Mouse (Mus musculus) heart, embryonic 10.5 days (tissue): ENCODE data around the gene Tnfsf15. TPM values are rescaled to one million over a fixed set of nuclear protein-coding genes. Genes with fewer than 3 reads are reported as not detected.

Experiments used
- DNase-seq: peaks from one replicate; pipeline ENCODE4 v3.0.0-alpha.2; 2017; ENCODE audit warnings: low spot score
- H3K27ac ChIP-seq: fragments of 300-500 bp; sonication (generic); 2 replicates; pipeline ENCODE4 v1.5.1; 2016; ENCODE audit warnings: mild to moderate bottlenecking
- H3K27me3 ChIP-seq: fragments of 300-500 bp; sonication (generic); 2 replicates; pipeline ENCODE4 v1.6.1; 2016; ENCODE audit warnings: mild to moderate bottlenecking; ENCODE audit not compliant: poor library complexity, insufficient read depth, severe bottlenecking
- H3K36me3 ChIP-seq: fragments of 300-500 bp; sonication (generic); 2 replicates; pipeline ENCODE4 v1.6.1; 2016; ENCODE audit warnings: mild to moderate bottlenecking, moderate library complexity
- H3K4me1 ChIP-seq: fragments of 300-500 bp; sonication (generic); 2 replicates; pipeline ENCODE4 v1.6.1; 2016; ENCODE audit warnings: mild to moderate bottlenecking
- H3K4me3 ChIP-seq: fragments of 300-500 bp; sonication (generic); 2 replicates; pipeline ENCODE4 v1.5.1; 2016; ENCODE audit warnings: mild to moderate bottlenecking, moderate library complexity
- H3K9me3 ChIP-seq: fragments of 300-500 bp; sonication (generic); 2 replicates; pipeline ENCODE4 v1.6.1; 2016; ENCODE audit warnings: mild to moderate bottlenecking, moderate library complexity
- WGBS: fragments of 180-500 bp; shearing (Covaris S2); methylation state at CpG from one replicate; pipeline ENCODE4 v1.1.7; 2016; 5-methylcytosine and 5-hydroxymethylcytosine counted together
- polyA plus RNA-seq: library from polyadenylated mRNA; unstranded; fragments of >200 nt; fragmentation: Nextera tagmentation; extraction: Ambion mirVana; gene quantifications from 2 replicates; pipeline ENCODE4 v1.2.1, GENCODE M21; 2016

The Tnfsf15 gene
- polyA plus RNA-seq, 1 experiment from 2014 or later, result 0.19 TPM

- 75% methylated on average over 9 of the region's 9 CpGs for WGBS
- DNase-seq, result no peak
- Histone ChIP-seq H3K9me3 (no peaks in the 10 kb centered on the region), H3K27ac (no peak overlapping the region), H3K4me1 (no peaks in the 10 kb centered on the region; the same call in 1 of the 2 replicates), H3K27me3 (0 out of 2 replicates have a peak, but pooled peaks cover 9% of the 10 kb centered on the region), H3K36me3 (no peaks in the 10 kb centered on the region), H3K4me3 (no peak overlapping the region)
Measured at GRCm38 (mm10) chr4:63738364-63738997, 6.4 kb downstream of the Tnfsf15 start.

GRCm38 (mm10) chr4:63731299-63731698 is 13.6 kb downstream of the Tnfsf15 start:
- Histone ChIP-seq H3K9me3 (no peaks in the 10 kb centered on the region), H3K27ac (no peak overlapping the region), H3K27me3 (no peaks in the 10 kb centered on the region), H3K4me3 (no peak overlapping the region), H3K36me3 (no peaks in the 10 kb centered on the region), H3K4me1 (no peaks in the 10 kb centered on the region)
- WGBS, result 81% methylated on average over 2 of the region's 2 CpGs
- DNase-seq, result no peak

- WGBS, result 66% methylated on average over 4 of the region's 4 CpGs
- H3K4me1 ChIP-seq, result no peaks in the 10 kb centered on the region
- no peak overlapping the region for H3K4me3 ChIP-seq
- 0 out of 2 replicates have a peak, but pooled peaks cover 7% of the 10 kb centered on the region for H3K27me3 ChIP-seq
- H3K36me3 ChIP-seq, result no peaks in the 10 kb centered on the region
- no peaks in the 10 kb centered on the region for H3K9me3 ChIP-seq
- DNase-seq, result no peak
- no peak overlapping the region for H3K27ac ChIP-seq
Measured at GRCm38 (mm10) chr4:63726727-63727126, 18.2 kb downstream of the Tnfsf15 start.

GRCm38 (mm10) chr4:63725981-63726380 is 18.9 kb downstream of the Tnfsf15 start:
- 0 out of 2 replicates have a peak, but pooled peaks cover 7% of the 10 kb centered on the region for H3K27me3 ChIP-seq
- no peaks in the 10 kb centered on the region for H3K9me3 ChIP-seq
- H3K4me1 ChIP-seq, result no peaks in the 10 kb centered on the region
- DNase-seq, result no peak
- 66% methylated on average over 5 of the region's 5 CpGs for WGBS
- no peak overlapping the region for H3K4me3 ChIP-seq
- no peak overlapping the region for H3K27ac ChIP-seq
- H3K36me3 ChIP-seq, result no peaks in the 10 kb centered on the region

- DNase-seq, result no peak
- Histone ChIP-seq H3K27ac (no peak overlapping the region), H3K4me3 (no peak overlapping the region), H3K4me1 (no peaks in the 10 kb centered on the region), H3K9me3 (no peaks in the 10 kb centered on the region), H3K36me3 (no peaks in the 10 kb centered on the region), H3K27me3 (no peaks in the 10 kb centered on the region; the same call in 1 of the 2 replicates)
- 68% methylated on average over 8 of the region's 8 CpGs for WGBS
Measured at GRCm38 (mm10) chr4:63717922-63718643, 26.8 kb downstream of the Tnfsf15 start.

GRCm38 (mm10) chr4:63711886-63712285 is 33.0 kb downstream of the Tnfsf15 start:
- no peaks in the 10 kb centered on the region for H3K4me1 ChIP-seq
- H3K4me3 ChIP-seq, result no peak overlapping the region
- no peaks in the 10 kb centered on the region for H3K9me3 ChIP-seq
- H3K27me3 ChIP-seq, result no peaks in the 10 kb centered on the region
- H3K36me3 ChIP-seq, result no peaks in the 10 kb centered on the region
- 86% methylated on average over 5 of the region's 5 CpGs for WGBS
- H3K27ac ChIP-seq, result no peak overlapping the region
- no peak for DNase-seq

DNA sequence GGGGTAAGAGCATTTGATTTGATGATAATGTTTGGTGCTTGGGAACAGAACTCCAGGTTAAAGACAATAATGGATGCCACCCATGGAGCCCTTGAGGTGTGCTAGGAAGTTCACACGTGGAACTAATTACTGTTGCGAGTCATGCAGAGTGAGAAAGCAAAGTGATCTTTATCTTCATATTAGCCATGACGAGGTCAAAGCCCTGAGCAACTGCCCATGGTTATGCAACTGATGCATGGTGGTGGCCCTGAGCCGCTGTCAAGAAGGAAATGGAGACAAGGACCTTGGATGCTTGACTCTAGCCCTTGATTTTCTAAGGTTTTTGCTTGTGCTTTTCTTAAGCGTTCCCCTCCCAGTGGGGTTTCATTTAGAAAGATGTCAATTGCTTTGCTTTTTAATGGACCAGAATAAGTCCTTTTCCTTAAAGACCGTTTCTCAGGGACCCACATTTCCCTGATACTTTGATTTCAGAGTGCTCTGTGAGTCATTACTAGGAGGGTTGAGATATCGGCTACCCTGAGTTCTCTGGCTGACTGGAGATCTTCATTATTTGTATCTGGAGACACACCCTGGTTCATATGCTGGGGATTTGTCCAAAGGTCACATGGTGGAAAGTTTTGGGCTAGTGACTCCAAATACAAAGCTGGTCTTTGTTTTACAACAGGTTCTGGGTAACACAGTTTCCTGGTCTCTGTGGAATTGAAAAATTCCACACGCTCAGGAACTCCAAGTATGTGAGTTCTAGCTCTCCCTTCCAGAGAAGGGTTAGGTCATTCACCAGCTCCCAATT is 34.3 kb downstream of the Tnfsf15 start:
- no peak overlapping the region for H3K27ac ChIP-seq
- no peaks in the 10 kb centered on the region for H3K9me3 ChIP-seq
- 76% methylated on average over 8 of the region's 8 CpGs for WGBS

GRCm38 (mm10) chr4:63706279-63706971 is 38.5 kb downstream of the Tnfsf15 start:
- 77% methylated on average over 1 of the region's 1 CpGs for WGBS
- H3K27me3 ChIP-seq, result no peaks in the 10 kb centered on the region
- DNase-seq, result no peak
- no peaks in the 10 kb centered on the region for H3K36me3 ChIP-seq
- H3K4me1 ChIP-seq, result no peaks in the 10 kb centered on the region
- H3K9me3 ChIP-seq, result no peaks in the 10 kb centered on the region
- H3K4me3 ChIP-seq, result no peak overlapping the region
- no peak overlapping the region for H3K27ac ChIP-seq

More for the DNA sequence above, 34.3 kb downstream of the Tnfsf15 start:
- H3K27me3 ChIP-seq, result no peaks in the 10 kb centered on the region
- no peaks in the 10 kb centered on the region for H3K4me1 ChIP-seq
- H3K4me3 ChIP-seq, result no peak overlapping the region
- DNase-seq, result no peak
- H3K36me3 ChIP-seq, result no peaks in the 10 kb centered on the region

DNA sequence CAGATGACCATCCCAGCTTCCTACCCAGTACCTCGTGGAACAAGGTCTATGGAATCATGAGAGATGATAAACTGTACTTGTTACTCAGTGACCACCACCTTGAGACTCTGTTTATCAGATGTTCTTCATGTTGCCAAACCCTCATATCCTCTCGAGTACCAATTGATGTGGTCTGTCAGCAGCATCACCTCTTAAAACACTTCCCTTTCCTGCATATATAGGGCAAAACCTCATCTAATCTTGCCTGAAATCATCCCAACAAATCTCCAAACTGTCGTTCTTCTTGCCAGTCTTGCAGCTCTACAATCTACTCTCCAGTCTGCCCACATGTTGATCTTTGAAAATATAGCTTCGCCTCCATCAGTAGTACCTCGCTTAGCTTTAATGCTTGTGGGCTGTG is 40.7 kb downstream of the Tnfsf15 start:
- Histone ChIP-seq H3K9me3 (no peaks in the 10 kb centered on the region), H3K36me3 (no peaks in the 10 kb centered on the region), H3K4me1 (no peaks in the 10 kb centered on the region), H3K27ac (no peak overlapping the region), H3K27me3 (no peaks in the 10 kb centered on the region), H3K4me3 (no peak overlapping the region)
- no peak for DNase-seq
- 72% methylated on average over 5 of the region's 5 CpGs for WGBS

DNA sequence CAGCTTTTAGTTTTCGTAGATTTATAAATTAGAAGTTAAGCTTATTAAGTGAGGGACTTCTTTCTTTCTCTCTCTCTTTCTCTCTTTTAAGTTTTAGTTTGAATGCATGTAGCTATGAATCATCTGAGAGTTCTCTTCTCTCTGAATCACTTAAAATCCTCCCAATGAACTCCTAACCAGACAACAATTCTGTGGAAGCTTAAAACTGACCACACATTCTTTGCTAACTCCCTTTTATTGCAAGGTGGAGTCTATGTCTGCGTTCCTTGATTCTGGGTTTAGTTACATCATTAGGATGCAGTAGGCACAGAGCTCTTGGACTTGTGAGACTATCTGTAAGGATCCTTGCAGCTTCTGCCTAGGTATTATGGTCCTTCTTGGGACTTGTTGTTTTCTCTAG is 41.2 kb downstream of the Tnfsf15 start:
- 80% methylated on average over 2 of the region's 2 CpGs for WGBS
- Histone ChIP-seq H3K9me3 (no peaks in the 10 kb centered on the region), H3K4me3 (no peak overlapping the region), H3K27me3 (no peaks in the 10 kb centered on the region), H3K36me3 (no peaks in the 10 kb centered on the region), H3K27ac (no peak overlapping the region), H3K4me1 (no peaks in the 10 kb centered on the region)
- DNase-seq, result no peak

DNA sequence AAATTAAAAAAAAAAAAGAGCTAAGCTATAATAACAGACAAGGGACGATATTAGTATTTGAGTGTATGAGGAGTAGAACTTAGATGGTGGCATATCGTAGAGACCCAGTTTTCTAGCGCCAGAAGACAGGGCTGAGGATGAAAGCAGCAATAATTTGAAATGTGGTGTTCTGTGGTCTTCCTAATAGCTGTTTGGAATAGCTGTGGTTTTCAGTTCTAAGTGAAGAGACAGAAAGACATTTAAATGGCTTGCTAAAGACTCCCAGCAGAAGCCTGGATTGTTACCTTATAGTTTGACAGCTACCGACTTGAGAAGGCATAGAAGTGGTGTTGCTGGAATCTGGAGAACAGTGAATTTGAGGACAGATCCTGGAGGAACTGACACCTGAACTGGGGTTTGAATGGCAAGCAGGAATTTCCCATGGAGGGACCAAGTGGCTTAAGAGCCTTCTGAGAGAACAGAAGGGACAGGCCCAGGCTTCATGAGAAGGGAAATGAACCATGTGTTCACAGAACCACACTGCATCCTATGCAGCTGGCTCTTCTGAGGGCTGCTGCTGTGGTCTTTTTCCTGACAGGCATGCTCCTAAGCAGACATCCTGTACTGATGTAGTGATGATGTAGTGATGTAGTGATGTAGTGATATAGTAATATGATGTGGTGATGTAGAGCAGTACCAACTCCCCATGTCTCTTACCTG is 42.8 kb downstream of the Tnfsf15 start:
- DNase-seq, result no peak
- no peaks in the 10 kb centered on the region for H3K27me3 ChIP-seq
- WGBS, result 84% methylated on average over 4 of the region's 4 CpGs
- H3K9me3 ChIP-seq, result no peaks in the 10 kb centered on the region
- H3K4me3 ChIP-seq, result no peak overlapping the region
- no peaks in the 10 kb centered on the region for H3K4me1 ChIP-seq
- H3K36me3 ChIP-seq, result no peaks in the 10 kb centered on the region
- H3K27ac ChIP-seq, result no peak overlapping the region

- Histone ChIP-seq H3K4me1 (no peaks in the 10 kb centered on the region), H3K9me3 (no peaks in the 10 kb centered on the region), H3K27me3 (no peaks in the 10 kb centered on the region), H3K36me3 (no peaks in the 10 kb centered on the region), H3K27ac (no peak overlapping the region), H3K4me3 (no peak overlapping the region)
- DNase-seq, result no peak
- WGBS, result 62% methylated on average over 3 of the region's 3 CpGs
Measured at GRCm38 (mm10) chr4:63699749-63700148, 45.2 kb downstream of the Tnfsf15 start.
